Mouse (Mus musculus): Measurements from ENCODE around the gene Zwilch. TPM values are rescaled to one million over a fixed set of nuclear protein-coding genes. Genes with fewer than 3 reads are reported as not detected.

Zwilch gene
- polyA plus RNA-seq (2015; fragmentation: Nextera tagmentation; extraction: Ambion mirVana): 16.7 and 20.6 TPM in 2 replicates

DNA sequence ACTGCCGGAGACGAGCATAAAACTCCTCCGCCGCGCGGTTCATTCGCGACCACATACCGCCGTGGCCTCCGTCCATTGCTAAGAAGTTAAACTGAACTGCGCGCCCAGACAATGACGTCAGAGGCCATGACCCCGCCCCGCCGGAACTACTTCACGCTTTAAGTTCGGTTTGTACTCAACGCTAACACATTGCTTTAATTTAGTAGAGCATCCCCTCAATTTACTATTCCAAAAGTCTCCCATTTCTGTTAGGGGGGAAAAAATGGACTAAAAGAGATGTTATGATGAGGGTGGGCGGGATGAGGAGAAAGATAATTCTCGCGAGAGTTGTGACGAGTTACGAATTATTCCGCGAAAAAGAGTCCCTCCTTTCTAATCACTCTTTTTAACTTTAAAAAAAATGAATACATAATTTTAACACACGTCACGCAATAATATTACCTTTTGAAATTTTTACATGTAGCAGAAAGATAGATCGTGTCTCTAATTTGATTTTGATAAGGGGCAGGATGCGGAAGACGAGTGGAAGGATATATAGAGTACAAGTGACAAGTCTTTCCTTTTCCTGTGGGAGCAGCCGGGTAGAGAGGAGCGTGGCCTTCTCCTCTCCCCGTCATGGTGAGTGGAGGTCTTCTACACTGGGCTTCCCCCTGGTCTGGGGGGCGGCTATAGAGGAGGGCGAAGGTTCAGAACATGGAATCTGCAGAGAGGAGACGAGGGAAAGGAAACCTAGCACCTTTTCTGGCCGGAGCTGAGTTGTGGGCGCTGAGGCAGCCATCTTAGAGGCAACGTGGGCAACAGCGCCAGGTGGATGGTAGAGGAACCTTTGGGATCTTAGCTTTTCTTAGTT is at the start of gene Zwilch, which contains the start of gene Rpl4:
TSS of gene Zwilch (minus strand) at position 289 of the 850 bp plus-strand sequence.
TSS of gene Rpl4 (plus strand) at position 560 of the 850 bp plus-strand sequence.
- Histone ChIP-seq H3K27me3 (no peaks in the 10 kb centered on the region), H3K4me2 (peak within 1 kb of the TSS; percentile 93), H3K27ac (peak within 1 kb of the TSS; percentile 74), H3K9ac (peak within 1 kb of the TSS; percentile 90), H3K4me1 (peaks cover 30% of the 10 kb centered on the region), H3K36me3 (ENCODE audit: poor library complexity, severe bottlenecking) (peaks cover 34% of the 10 kb centered on the region), H3K9me3 (replicated peaks) (no peaks in the 10 kb centered on the region), H3K4me3 (peak within 1 kb of the TSS; percentile 75)
- under 1% methylated on average over 42 of the region's 42 CpGs for WGBS
- peak; percentile 85 for ATAC-seq

GRCm38 (mm10) chr9:64222098-64222497 is 49.2 kb upstream of the Zwilch start:
- Histone ChIP-seq H3K4me3 (no peak overlapping the region), H3K4me1 (peaks cover 6% of the 10 kb centered on the region; the same call in 1 of the 2 replicates), H3K27ac (no peak overlapping the region), H3K4me2 (no peak overlapping the region), H3K27me3 (no peaks in the 10 kb centered on the region), H3K9ac (no peak overlapping the region), H3K9me3 (replicated peaks) (no peaks in the 10 kb centered on the region), H3K36me3 (ENCODE audit: poor library complexity, severe bottlenecking) (no peaks in the 10 kb centered on the region)
- no peak for ATAC-seq
- 65% methylated on average over 2 of the region's 2 CpGs for WGBS

- no peak for ATAC-seq
- whole genome bisulfite sequencing: 90% methylated on average over 3 of the region's 4 CpGs
Measured at GRCm38 (mm10) chr9:64221480-64221879, 48.6 kb upstream of the Zwilch start.

GRCm38 (mm10) chr9:64220603-64221002 is 47.7 kb upstream of the Zwilch start:
- Histone ChIP-seq H3K27ac (no peak overlapping the region), H3K4me2 (no peak overlapping the region), H3K36me3 (ENCODE audit: poor library complexity, severe bottlenecking) (no peaks in the 10 kb centered on the region), H3K9me3 (replicated peaks) (no peaks in the 10 kb centered on the region), H3K4me1 (peaks cover 6% of the 10 kb centered on the region; the same call in 1 of the 2 replicates), H3K4me3 (no peak overlapping the region), H3K9ac (no peak overlapping the region), H3K27me3 (no peaks in the 10 kb centered on the region)
- 65% methylated on average over 1 of the region's 1 CpGs for WGBS
- no peak for ATAC-seq

More at GRCm38 (mm10) chr9:64221480-64221879, 48.6 kb upstream of the Zwilch start:
- no peaks in the 10 kb centered on the region for H3K36me3 ChIP-seq (ENCODE audit: poor library complexity, severe bottlenecking)
- H3K4me3 ChIP-seq: no peak overlapping the region
- peaks cover 6% of the 10 kb centered on the region; the same call in 1 of the 2 replicates for H3K4me1 ChIP-seq
- no peaks in the 10 kb centered on the region for H3K27me3 ChIP-seq
- no peak overlapping the region for H3K4me2 ChIP-seq
- no peak overlapping the region for H3K27ac ChIP-seq
- H3K9ac ChIP-seq: no peak overlapping the region
- H3K9me3 ChIP-seq (replicated peaks): no peaks in the 10 kb centered on the region

- Histone ChIP-seq H3K36me3 (ENCODE audit: poor library complexity, severe bottlenecking) (no peaks in the 10 kb centered on the region), H3K4me1 (peaks cover 6% of the 10 kb centered on the region; the same call in 1 of the 2 replicates), H3K27me3 (no peaks in the 10 kb centered on the region), H3K4me2 (no peak overlapping the region), H3K9me3 (replicated peaks) (no peaks in the 10 kb centered on the region), H3K4me3 (no peak overlapping the region), H3K9ac (no peak overlapping the region), H3K27ac (no peak overlapping the region)
- WGBS: 85% methylated on average over 10 of the region's 10 CpGs
- no peak for ATAC-seq
Measured at GRCm38 (mm10) chr9:64219772-64220420, 47.0 kb upstream of the Zwilch start.

DNA sequence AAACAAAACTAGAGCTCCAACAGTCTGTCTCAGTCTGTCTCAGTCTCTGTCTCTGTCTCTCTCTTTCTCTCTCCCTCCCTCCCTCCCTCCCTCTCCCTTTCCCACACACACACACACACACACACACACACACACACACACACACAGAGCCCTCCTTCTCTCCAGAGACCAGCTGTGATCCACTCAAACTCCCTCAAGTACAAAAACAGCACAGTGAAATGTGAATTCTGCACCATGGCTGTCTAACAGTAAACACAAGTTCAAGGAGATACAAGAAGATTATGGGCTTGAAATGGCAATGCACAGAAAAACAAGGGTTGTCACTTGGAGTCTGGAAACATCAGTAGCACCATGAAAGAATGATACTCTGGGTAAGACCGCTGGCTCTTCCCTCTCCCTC is 46.4 kb upstream of the Zwilch start:
- ATAC-seq: no peak
- no peaks in the 10 kb centered on the region for H3K9me3 ChIP-seq (replicated peaks)
- H3K36me3 ChIP-seq (ENCODE audit: poor library complexity, severe bottlenecking): peaks cover under 1% of the 10 kb centered on the region; the same call in 1 of the 2 replicates
- no peak overlapping the region for H3K27ac ChIP-seq
- no peak overlapping the region for H3K4me2 ChIP-seq
- no peak overlapping the region for H3K9ac ChIP-seq
- H3K27me3 ChIP-seq: no peaks in the 10 kb centered on the region
- peaks cover 6% of the 10 kb centered on the region; the same call in 1 of the 2 replicates for H3K4me1 ChIP-seq
- no peak overlapping the region for H3K4me3 ChIP-seq
- WGBS: 41% methylated on average over 1 of the region's 1 CpGs

DNA sequence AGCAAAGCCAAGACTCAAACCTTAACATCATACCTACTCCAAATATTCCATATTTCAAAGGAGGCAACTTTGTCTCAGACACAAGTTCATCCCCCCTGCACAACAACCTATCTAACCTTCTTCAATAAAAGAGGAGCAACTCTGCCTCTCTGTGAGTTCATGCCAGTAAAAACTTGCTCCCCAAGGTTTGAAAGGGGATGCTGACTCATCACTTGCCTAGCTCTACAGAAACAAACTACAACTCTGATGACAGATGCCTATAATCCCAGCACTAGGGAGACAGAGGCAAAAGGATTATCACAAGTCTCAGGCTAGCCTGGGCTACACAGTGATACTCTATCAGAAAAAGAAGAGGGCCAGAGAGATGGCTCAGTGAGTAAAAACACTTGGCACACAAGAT is 45.0 kb upstream of the Zwilch start:
- Histone ChIP-seq H3K27ac (no peak overlapping the region), H3K36me3 (ENCODE audit: poor library complexity, severe bottlenecking) (peaks cover 4% of the 10 kb centered on the region; the same call in 1 of the 2 replicates), H3K9me3 (replicated peaks) (no peaks in the 10 kb centered on the region), H3K4me1 (peaks cover 6% of the 10 kb centered on the region; the same call in 1 of the 2 replicates), H3K9ac (no peak overlapping the region), H3K4me2 (no peak overlapping the region), H3K27me3 (no peaks in the 10 kb centered on the region), H3K4me3 (no peak overlapping the region)
- ATAC-seq: no peak

GRCm38 (mm10) chr9:64216641-64217040 is 43.7 kb upstream of the Zwilch start:
- Histone ChIP-seq H3K4me1 (peaks cover 6% of the 10 kb centered on the region; the same call in 1 of the 2 replicates), H3K9me3 (replicated peaks) (no peaks in the 10 kb centered on the region), H3K27ac (no peak overlapping the region), H3K36me3 (ENCODE audit: poor library complexity, severe bottlenecking) (peaks cover 16% of the 10 kb centered on the region; the same call in 1 of the 2 replicates), H3K27me3 (no peaks in the 10 kb centered on the region), H3K9ac (no peak overlapping the region), H3K4me2 (no peak overlapping the region), H3K4me3 (no peak overlapping the region)
- no peak for ATAC-seq
- WGBS: 96% methylated on average over 2 of the region's 2 CpGs

DNA sequence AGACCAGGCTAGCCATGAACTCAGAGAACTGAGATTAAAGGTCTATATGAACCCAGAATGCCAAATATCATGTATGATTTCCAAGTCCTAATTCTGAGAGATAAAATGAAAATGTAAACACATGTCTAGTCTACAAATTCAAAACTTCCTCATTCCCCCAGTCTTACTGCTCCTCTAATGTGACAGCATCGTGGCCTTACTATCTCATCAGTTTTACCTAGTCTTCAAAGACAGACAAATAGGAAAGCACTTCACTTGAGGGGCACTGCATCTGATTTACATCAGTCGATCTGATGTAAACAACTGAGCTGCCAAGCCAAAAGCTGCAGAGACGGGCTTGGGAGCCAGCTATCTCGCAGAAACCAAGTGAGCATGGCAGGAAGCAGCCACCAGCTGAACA is 43.2 kb upstream of the Zwilch start:
- Histone ChIP-seq H3K4me1 (peaks cover 6% of the 10 kb centered on the region; the same call in 1 of the 2 replicates), H3K27ac (no peak overlapping the region), H3K27me3 (no peaks in the 10 kb centered on the region), H3K4me3 (no peak overlapping the region), H3K36me3 (ENCODE audit: poor library complexity, severe bottlenecking) (peaks cover 19% of the 10 kb centered on the region; the same call in 1 of the 2 replicates), H3K4me2 (no peak overlapping the region), H3K9ac (no peak overlapping the region), H3K9me3 (replicated peaks) (no peaks in the 10 kb centered on the region)
- WGBS: 86% methylated on average over 4 of the region's 4 CpGs
- no peak for ATAC-seq

DNA sequence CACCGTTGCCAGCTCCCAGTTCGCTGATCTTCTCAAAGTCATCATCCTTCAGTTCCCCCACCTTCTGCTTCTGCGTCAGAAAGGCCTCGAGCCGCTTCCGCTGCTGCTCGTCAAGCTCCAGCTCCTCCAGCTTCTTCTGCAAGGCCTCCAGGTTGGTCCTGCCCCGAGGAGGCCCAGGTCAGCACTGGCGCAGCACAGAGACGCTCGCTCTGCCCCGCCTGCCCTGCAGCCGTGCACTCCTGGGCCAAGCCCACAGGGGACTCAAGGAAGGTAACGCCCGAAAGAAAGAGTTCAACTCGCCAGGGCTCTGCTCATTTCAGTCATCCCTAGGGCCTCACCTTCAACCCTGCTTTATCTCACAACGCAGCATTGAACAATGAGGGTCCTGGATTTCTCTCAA is 41.5 kb upstream of the Zwilch start:
- Histone ChIP-seq H3K4me2 (no peak overlapping the region), H3K9ac (no peak overlapping the region), H3K36me3 (ENCODE audit: poor library complexity, severe bottlenecking) (peaks cover 33% of the 10 kb centered on the region; the same call in 1 of the 2 replicates), H3K4me3 (no peak overlapping the region), H3K27ac (no peak overlapping the region), H3K9me3 (replicated peaks) (no peaks in the 10 kb centered on the region), H3K27me3 (no peaks in the 10 kb centered on the region), H3K4me1 (peaks cover under 1% of the 10 kb centered on the region; the same call in 1 of the 2 replicates)
- WGBS: 92% methylated on average over 17 of the region's 17 CpGs
- no peak for ATAC-seq

DNA sequence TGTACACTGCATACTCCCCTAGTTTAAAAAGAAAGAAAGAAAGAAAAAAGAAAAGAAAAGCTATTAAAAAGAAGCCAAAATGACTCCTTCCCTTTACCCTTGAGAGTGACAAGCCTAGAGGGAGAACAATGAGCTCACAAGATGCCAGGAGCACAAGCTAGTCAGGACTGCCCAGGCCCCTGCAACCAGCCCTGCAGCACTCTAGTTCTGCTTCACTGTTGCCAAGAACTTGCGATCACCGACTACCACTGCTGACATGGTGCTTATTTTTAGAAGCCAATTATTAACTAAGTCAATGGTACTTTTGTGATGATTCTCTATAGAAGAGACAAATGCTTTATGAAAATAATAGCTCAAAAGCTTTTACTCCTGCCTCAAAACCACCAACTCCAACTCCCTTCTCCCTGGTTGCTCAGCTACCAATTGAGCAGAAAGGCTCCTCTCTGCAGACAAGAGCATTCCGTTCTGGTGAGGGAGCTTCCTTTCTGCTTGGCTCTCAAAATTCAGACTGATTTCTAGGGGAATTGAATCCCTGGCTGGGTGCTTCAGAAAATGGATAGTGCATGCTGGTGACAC is 34.7 kb upstream of the Zwilch start:
- 77% methylated on average over 3 of the region's 3 CpGs for WGBS
- H3K9me3 ChIP-seq (replicated peaks): no peaks in the 10 kb centered on the region
- ATAC-seq: no peak

GRCm38 (mm10) chr9:64202866-64203265 is 30.0 kb upstream of the Zwilch start:
- no peaks in the 10 kb centered on the region for H3K4me1 ChIP-seq
- peaks cover 16% of the 10 kb centered on the region; the same call in 1 of the 2 replicates for H3K36me3 ChIP-seq (ENCODE audit: poor library complexity, severe bottlenecking)
- H3K4me2 ChIP-seq: no peak overlapping the region
- ATAC-seq: no peak
- H3K9me3 ChIP-seq (replicated peaks): no peaks in the 10 kb centered on the region
- H3K27ac ChIP-seq: no peak overlapping the region
- no peak overlapping the region for H3K9ac ChIP-seq
- H3K27me3 ChIP-seq: no peaks in the 10 kb centered on the region
- H3K4me3 ChIP-seq: no peak overlapping the region

More for the DNA sequence above, 34.7 kb upstream of the Zwilch start:
- no peak overlapping the region for H3K4me3 ChIP-seq
- H3K4me2 ChIP-seq: no peak overlapping the region
- no peaks in the 10 kb centered on the region for H3K4me1 ChIP-seq
- no peaks in the 10 kb centered on the region for H3K27me3 ChIP-seq
- no peak overlapping the region for H3K9ac ChIP-seq
- peaks cover 41% of the 10 kb centered on the region; the same call in 1 of the 2 replicates for H3K36me3 ChIP-seq (ENCODE audit: poor library complexity, severe bottlenecking)
- no peak overlapping the region for H3K27ac ChIP-seq
